Mouse (Mus musculus) kidney, postnatal 0 days (tissue): Measurements from ENCODE around the gene Maea. TPM values are rescaled to one million over a fixed set of nuclear protein-coding genes. Genes with fewer than 3 reads are reported as not detected.

ENCODE experiments used
- ATAC-seq: fragments of 200-750 bp; cut with Nextera tagmentation; replicated peaks from 2 replicates; pipeline ENCODE4 v1.8.0; 2017; ENCODE audit warnings: low read depth, moderate number of reproducible peaks, moderate TSS enrichment, moderate library complexity; ENCODE audit not compliant: low FRiP score
- DNase-seq: peaks from one replicate; pipeline ENCODE4 v3.0.0-alpha.2; 2016; ENCODE audit warnings: low spot score
- H3K27ac ChIP-seq: fragments of 300-500 bp; sonication (generic); 2 replicates; pipeline ENCODE4 v1.5.1; 2014; ENCODE audit warnings: mild to moderate bottlenecking
- H3K27me3 ChIP-seq: fragments of 300-500 bp; sonication (generic); 2 replicates; pipeline ENCODE4 v1.6.1; 2014; ENCODE audit warnings: low read length, mixed read lengths; ENCODE audit not compliant: insufficient read depth
- H3K36me3 ChIP-seq: fragments of 300-500 bp; sonication (generic); 2 replicates; pipeline ENCODE4 v1.6.1; 2014; ENCODE audit warnings: low read length, mixed read lengths; ENCODE audit not compliant: insufficient read depth
- H3K4me1 ChIP-seq: fragments of 300-500 bp; sonication (generic); replicated peaks from 2 replicates; pipeline ENCODE4 v1.6.1; 2014; ENCODE audit warnings: antibody characterized with exemption, low read length, mixed read lengths; ENCODE audit not compliant: insufficient read depth
- H3K4me2 ChIP-seq: fragments of 300-500 bp; sonication (generic); 2 replicates; pipeline ENCODE4 v1.6.1; 2014; ENCODE audit warnings: mild to moderate bottlenecking, low read length, moderate library complexity, mixed read lengths
- H3K4me3 ChIP-seq: fragments of 300-500 bp; sonication (generic); replicated peaks from 2 replicates; pipeline ENCODE4 v1.5.1; 2014; ENCODE audit warnings: low read depth, low read length
- H3K9ac ChIP-seq: fragments of 300-500 bp; sonication (generic); 2 replicates; pipeline ENCODE4 v1.6.1; 2014; ENCODE audit warnings: low read depth, low read length
- H3K9me3 ChIP-seq: fragments of 300-500 bp; sonication (generic); replicated peaks from 2 replicates; pipeline ENCODE4 v1.6.1; 2016; ENCODE audit warnings: low read length, inconsistent platforms, mixed read lengths
- CTCF ChIP-seq: IDR thresholded peaks from 2 replicates; pipeline ENCODE4 v1.5.1; 2016; ENCODE audit warnings: antibody characterized with exemption, low read depth, mild to moderate bottlenecking, moderate library complexity
- WGBS: fragments of 180-500 bp; shearing (Covaris S2); extraction: QIAGEN DNeasy Blood & Tissue Kit; methylation state at CpG from one replicate; pipeline ENCODE4 v1.1.7; 2014; 5-methylcytosine and 5-hydroxymethylcytosine counted together
- polyA plus RNA-seq: library from polyadenylated mRNA; unstranded; fragments of >200 nt; fragmentation: Nextera tagmentation; extraction: Ambion mirVana; gene quantifications from 2 replicates; pipeline ENCODE4 v1.2.1, GENCODE M21; 2015

The Maea gene
- polyA plus RNA-seq, 1 experiment from 2014 or later = 125 TPM

GRCm38 (mm10) chr5:33342821-33343220 lies 7.5 kb downstream of the Maea start:
- DNase-seq (peak; percentile 15), ATAC-seq (no peak)
- Histone ChIP-seq H3K4me2 (no peak overlapping the region), H3K36me3 (no peaks in the 10 kb centered on the region), H3K27ac (no peak overlapping the region), H3K4me1 (peaks cover 3% of the 10 kb centered on the region; the same call in 1 of the 2 replicates), H3K4me3 (no peak overlapping the region), H3K27me3 (no peaks in the 10 kb centered on the region), H3K9ac (no peak overlapping the region), H3K9me3 (no peaks in the 10 kb centered on the region)
- no peak for TF ChIP-seq CTCF

GRCm38 (mm10) chr5:33343571-33343970 lies 8.3 kb downstream of the Maea start:
- H3K4me1 ChIP-seq = no peaks in the 10 kb centered on the region
- H3K4me2 ChIP-seq = no peak overlapping the region
- no peaks in the 10 kb centered on the region for H3K9me3 ChIP-seq
- DNase-seq (no peak), ATAC-seq (no peak)
- TF ChIP-seq CTCF = no peak
- no peak overlapping the region for H3K9ac ChIP-seq
- no peak overlapping the region for H3K4me3 ChIP-seq
- H3K27me3 ChIP-seq = no peaks in the 10 kb centered on the region
- H3K36me3 ChIP-seq = no peaks in the 10 kb centered on the region
- H3K27ac ChIP-seq = no peak overlapping the region

- Histone ChIP-seq H3K27ac (no peak overlapping the region), H3K4me1 (no peaks in the 10 kb centered on the region), H3K36me3 (no peaks in the 10 kb centered on the region), H3K9ac (no peak overlapping the region), H3K27me3 (no peaks in the 10 kb centered on the region), H3K4me3 (no peak overlapping the region), H3K4me2 (no peak overlapping the region), H3K9me3 (no peaks in the 10 kb centered on the region)
- no peak for TF ChIP-seq CTCF
- ATAC-seq (no peak), DNase-seq (no peak)
- 92% methylated on average over 3 of the region's 3 CpGs for WGBS
Measured at GRCm38 (mm10) chr5:33344070-33344469, 8.8 kb downstream of the Maea start.

GRCm38 (mm10) chr5:33347620-33348019 lies 12.3 kb downstream of the Maea start:
- ATAC-seq = no peak

GRCm38 (mm10) chr5:33349205-33349604 lies 13.9 kb downstream of the Maea start:
- H3K27me3 ChIP-seq = no peaks in the 10 kb centered on the region

More at GRCm38 (mm10) chr5:33347620-33348019, 12.3 kb downstream of the Maea start:
- WGBS = 60% methylated on average over 3 of the region's 3 CpGs
- H3K9ac ChIP-seq = no peak overlapping the region
- TF ChIP-seq CTCF = no peak
- H3K27me3 ChIP-seq = no peaks in the 10 kb centered on the region
- no peak overlapping the region for H3K4me2 ChIP-seq
- peaks cover 5% of the 10 kb centered on the region; the same call in 1 of the 2 replicates for H3K4me1 ChIP-seq
- DNase-seq = no peak
- no peaks in the 10 kb centered on the region for H3K9me3 ChIP-seq
- no peak overlapping the region for H3K4me3 ChIP-seq
- H3K36me3 ChIP-seq = no peaks in the 10 kb centered on the region
- H3K27ac ChIP-seq = no peak overlapping the region

GRCm38 (mm10) chr5:33349706-33350105 lies 14.4 kb downstream of the Maea start:
- Histone ChIP-seq H3K9ac (no peak overlapping the region), H3K27ac (no peak overlapping the region), H3K4me2 (no peak overlapping the region), H3K4me1 (peaks cover 9% of the 10 kb centered on the region; the same call in 1 of the 2 replicates), H3K4me3 (no peak overlapping the region), H3K27me3 (no peaks in the 10 kb centered on the region), H3K9me3 (no peaks in the 10 kb centered on the region), H3K36me3 (no peaks in the 10 kb centered on the region)
- WGBS = 59% methylated on average over 4 of the region's 4 CpGs
- TF ChIP-seq CTCF = no peak
- no peak for DNase-seq
- no peak for ATAC-seq

More at GRCm38 (mm10) chr5:33349205-33349604, 13.9 kb downstream of the Maea start:
- no peaks in the 10 kb centered on the region for H3K36me3 ChIP-seq
- ATAC-seq (no peak), DNase-seq (no peak)
- H3K27ac ChIP-seq = no peak overlapping the region
- peaks cover 9% of the 10 kb centered on the region; the same call in 1 of the 2 replicates for H3K4me1 ChIP-seq
- no peak overlapping the region for H3K4me2 ChIP-seq
- no peaks in the 10 kb centered on the region for H3K9me3 ChIP-seq
- no peak for TF ChIP-seq CTCF
- no peak overlapping the region for H3K4me3 ChIP-seq
- no peak overlapping the region for H3K9ac ChIP-seq
- WGBS = 97% methylated on average over 5 of the region's 5 CpGs
